Mouse (Mus musculus) layer of hippocampus, adult 11-12 months (tissue): ENCODE results near the gene Efna5.

ENCODE experiments used
- DNase-seq: peaks from one replicate; pipeline ENCODE4 v3.0.0; 2022; ENCODE audit warnings: low spot score

The Efna5 gene

GRCm38 (mm10) chr17:62598716-62599490 is 282.2 kb downstream of the Efna5 start:
- no peak for DNase-seq

DNA sequence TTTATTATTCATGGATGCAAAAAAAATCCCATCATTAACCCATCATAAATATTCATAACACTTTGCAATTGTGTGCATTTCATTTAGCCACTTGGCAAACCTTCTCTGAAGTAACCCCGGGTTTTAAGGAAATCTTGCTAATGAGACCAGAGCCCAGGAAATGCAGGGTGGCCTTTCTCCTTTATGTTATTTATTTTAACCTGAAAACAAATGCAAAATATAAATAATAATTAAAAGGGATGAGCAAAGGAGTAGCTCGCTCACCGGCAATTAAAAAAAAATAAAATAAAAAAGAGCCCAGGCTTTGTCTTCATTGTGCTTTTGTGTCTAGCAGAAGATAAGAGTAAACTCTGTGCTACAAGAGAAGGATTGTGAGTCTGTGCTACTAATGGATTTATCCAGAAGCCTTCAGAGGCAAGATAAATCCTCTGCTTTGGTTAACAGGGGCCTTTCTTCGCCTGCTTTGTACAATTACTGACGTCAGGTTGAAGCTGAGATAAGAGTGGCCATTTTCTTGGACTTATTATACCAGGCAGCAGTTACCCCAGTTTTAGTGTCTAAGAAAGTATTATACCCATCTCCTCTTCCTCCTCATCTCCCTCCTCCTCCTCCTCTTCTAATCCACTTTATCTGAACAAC is 288.6 kb downstream of the Efna5 start:
- DNase-seq: no peak

GRCm38 (mm10) chr17:62591581-62592435 is 289.3 kb downstream of the Efna5 start:
- no peak for DNase-seq

GRCm38 (mm10) chr17:62590685-62591460 is 290.2 kb downstream of the Efna5 start:
- peak; percentile 32 for DNase-seq

DNA sequence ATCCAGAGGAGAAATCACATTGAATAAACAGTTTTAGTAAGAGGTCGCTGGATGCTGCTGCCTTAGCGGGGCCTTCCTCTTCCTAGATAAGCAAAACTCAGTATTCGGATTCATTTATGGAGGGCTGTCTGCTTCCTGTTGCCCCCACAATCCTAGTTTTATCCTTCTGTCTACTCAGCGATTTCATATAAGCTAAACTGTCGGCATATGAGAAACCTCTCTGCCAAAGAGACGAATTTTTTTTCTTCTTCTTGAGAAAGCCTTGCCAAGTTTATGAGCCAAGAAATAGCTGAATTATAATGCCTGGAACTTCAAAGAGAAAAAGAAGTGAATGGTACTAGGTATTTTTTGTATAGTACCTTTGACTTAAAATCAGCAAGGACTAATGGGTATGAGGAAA is 301.0 kb downstream of the Efna5 start:
- no peak for DNase-seq

DNA sequence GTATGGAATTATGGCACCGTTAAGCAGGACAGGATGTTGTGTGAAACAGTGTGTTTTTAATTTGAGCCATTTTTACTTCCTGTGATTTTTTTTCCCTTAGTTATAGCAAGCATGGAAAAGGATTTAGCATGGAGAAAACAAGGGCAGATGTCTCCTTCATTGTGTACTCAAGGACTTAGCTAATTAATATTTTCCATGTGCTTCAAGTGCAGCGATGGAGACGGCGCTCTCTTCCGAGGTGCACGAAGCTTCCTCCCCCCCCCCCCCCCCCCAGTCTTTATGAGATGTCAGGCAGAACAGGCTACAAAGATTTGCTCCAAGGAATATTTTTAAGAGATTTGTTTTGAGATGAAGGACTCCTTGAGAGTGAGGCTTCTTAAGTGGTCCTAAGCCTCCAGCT is 301.5 kb downstream of the Efna5 start:
- no peak for DNase-seq

DNA sequence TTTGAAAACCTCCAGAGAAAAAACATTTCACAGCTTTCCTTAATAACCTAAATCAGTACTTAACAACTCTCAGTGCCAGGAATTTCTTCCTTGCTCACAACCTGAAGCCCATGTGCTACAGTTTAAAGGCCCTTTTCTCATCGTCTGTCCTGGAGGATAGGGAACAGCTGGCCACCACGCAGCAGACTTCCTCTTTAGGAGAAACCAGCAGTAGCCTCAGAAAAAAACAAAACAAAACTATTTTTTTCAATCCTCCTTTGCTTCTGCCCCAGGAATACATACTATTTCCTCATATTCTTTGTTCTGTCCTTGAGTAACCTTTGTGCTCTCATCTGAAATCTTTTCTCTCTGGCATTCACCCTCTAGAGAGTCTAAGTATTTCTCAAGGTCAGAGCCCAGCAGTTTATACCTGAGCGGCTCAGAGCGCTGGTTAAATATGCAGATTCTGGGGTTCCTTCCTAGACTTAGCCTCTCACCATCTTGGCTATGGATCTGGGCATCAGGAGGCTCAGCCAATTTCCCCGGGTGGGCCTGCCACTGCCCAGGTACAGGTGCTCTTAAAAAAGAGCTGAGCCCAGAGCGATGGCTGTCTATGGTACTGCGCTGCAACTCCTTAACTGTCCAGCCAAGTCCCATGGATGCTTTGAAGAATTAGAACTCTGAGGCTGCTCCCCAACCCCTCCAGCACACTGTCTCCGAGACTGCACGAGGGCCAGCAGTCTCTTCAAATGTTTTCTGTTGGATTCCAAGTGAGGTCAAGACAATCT is 306.4 kb downstream of the Efna5 start:
- no peak for DNase-seq

DNA sequence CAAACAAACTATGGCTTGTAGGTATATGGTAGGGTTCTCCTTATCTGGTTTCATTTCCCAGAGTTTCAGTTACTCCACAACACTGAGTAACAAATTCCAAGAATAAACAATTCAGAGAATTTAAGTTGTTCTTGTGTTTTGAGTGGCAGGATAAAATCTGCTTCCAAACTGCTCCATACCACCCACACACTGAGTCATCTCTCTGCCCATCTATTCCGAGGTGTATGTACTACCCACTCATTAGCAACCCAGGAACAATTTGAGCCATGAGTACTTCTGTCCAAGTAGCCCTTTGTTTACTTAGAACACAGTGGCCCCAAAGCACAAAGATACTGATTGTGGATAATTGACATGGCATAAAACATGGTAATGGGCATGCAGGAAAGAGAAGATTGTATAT is 311.0 kb downstream of the Efna5 start:
- peak; percentile 9 for DNase-seq

GRCm38 (mm10) chr17:62568019-62568418 is 313.1 kb downstream of the Efna5 start:
- DNase-seq: no peak

- DNase-seq: no peak
These were observed 315.5 kb downstream of the Efna5 start for GRCm38 (mm10) chr17:62565632-62566031.

GRCm38 (mm10) chr17:62562439-62562838 is 318.7 kb downstream of the Efna5 start:
- DNase-seq: no peak

GRCm38 (mm10) chr17:62557215-62557614 is 323.9 kb downstream of the Efna5 start:
- DNase-seq: no peak
